Mouse (Mus musculus) intestine, embryonic 15.5 days (tissue): ENCODE measurements at regions not wholly inside any gene's neighbourhood (a gene's known extent, or its start where the extent isn't known, plus 50 kb on each side); places are given as distances from the start of the nearest gene placed in this dataset.
"Not testable (repeated sequence)": the region's sequence is repeated elsewhere in the genome, so short reads cannot be mapped to it uniquely, and the experiment has no call there.

Experiments used
- ATAC-seq: fragments of 200-750 bp; cut with Nextera tagmentation; 2 replicates; pipeline ENCODE4 v1.8.0; 2017; ENCODE audit warnings: moderate TSS enrichment, moderate library complexity
- H3K27ac ChIP-seq: fragments of 300-500 bp; sonication (generic); 2 replicates; pipeline ENCODE4 v1.5.1; 2015; ENCODE audit warnings: mild to moderate bottlenecking, inconsistent platforms
- H3K27me3 ChIP-seq: fragments of 300-500 bp; sonication (generic); replicated peaks from 2 replicates; pipeline ENCODE4 v1.6.1; 2015; ENCODE audit warnings: inconsistent platforms
- H3K36me3 ChIP-seq: fragments of 300-500 bp; sonication (generic); 2 replicates; pipeline ENCODE4 v1.6.1; 2015; ENCODE audit warnings: inconsistent platforms
- H3K4me1 ChIP-seq: fragments of 300-500 bp; sonication (generic); replicated peaks from 2 replicates; pipeline ENCODE4 v1.6.1; 2015; ENCODE audit warnings: inconsistent platforms
- H3K4me2 ChIP-seq: fragments of 300-500 bp; sonication (generic); replicated peaks from 2 replicates; pipeline ENCODE4 v1.6.1; 2015; ENCODE audit warnings: mild to moderate bottlenecking, inconsistent platforms
- H3K4me3 ChIP-seq: fragments of 300-500 bp; sonication (generic); replicated peaks from 2 replicates; pipeline ENCODE4 v1.5.1; 2015; ENCODE audit warnings: inconsistent platforms
- H3K9ac ChIP-seq: fragments of 300-500 bp; sonication (generic); 2 replicates; pipeline ENCODE4 v1.6.1; 2015; ENCODE audit warnings: inconsistent platforms
- H3K9me3 ChIP-seq: fragments of 300-500 bp; sonication (generic); 2 replicates; pipeline ENCODE4 v1.6.1; 2016; ENCODE audit warnings: inconsistent platforms
- WGBS: fragments of 180-500 bp; shearing (Covaris S2); methylation state at CpG from one replicate; pipeline ENCODE4 v1.1.7; 2015; 5-methylcytosine and 5-hydroxymethylcytosine counted together

DNA sequence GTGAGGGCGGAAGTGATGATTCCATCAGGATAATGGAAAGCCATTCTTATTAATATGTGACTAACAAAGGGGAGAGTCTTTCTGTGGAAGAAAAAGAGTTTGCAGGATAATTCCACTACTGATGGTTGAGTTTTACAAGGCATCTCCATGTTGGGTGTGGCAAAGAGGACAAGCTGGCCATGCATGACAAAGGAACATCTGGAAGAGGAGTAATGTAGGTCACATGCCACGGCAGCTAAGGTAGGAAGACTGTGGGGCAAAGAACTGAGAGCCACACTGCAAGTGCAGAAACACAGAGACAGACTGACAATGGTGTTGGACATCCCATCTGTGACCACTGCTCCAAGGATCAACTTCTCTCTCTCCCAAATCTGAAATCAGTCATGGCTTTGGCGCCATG lies 196.4 kb upstream of the Gdi2 start:
- no peaks in the 10 kb centered on the region for H3K36me3 ChIP-seq
- 73% methylated on average over 3 of the region's 3 CpGs for WGBS
- H3K4me3 ChIP-seq: no peak overlapping the region
- no peak overlapping the region for H3K9ac ChIP-seq
- no peak overlapping the region for H3K4me2 ChIP-seq
- H3K9me3 ChIP-seq: no peaks in the 10 kb centered on the region
- no peak overlapping the region for H3K27ac ChIP-seq
- H3K4me1 ChIP-seq: no peaks in the 10 kb centered on the region
- no peak for ATAC-seq
- H3K27me3 ChIP-seq: no peaks in the 10 kb centered on the region

DNA sequence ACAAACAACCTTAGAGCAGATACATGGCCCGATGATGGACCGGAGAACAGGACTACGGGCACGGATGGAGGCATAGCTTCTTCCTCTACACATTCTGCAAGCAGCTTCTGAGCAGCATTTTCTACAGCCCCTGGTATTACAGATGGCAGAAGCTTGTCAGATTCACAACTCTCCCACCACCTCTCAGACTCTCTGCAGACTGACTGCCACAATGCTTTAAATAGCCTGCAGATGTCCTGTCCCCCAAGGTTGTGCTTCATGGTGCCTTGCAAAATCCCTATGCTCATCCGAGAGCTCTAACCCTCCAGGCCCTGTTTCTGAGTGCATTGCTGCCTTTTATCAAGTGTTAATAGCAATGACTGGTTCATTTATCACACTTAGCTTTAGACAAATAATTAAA lies 194.3 kb upstream of the Gdi2 start:
- Histone ChIP-seq H3K4me2 (no peak overlapping the region), H3K9ac (no peak overlapping the region), H3K4me1 (no peaks in the 10 kb centered on the region), H3K27ac (no peak overlapping the region), H3K36me3 (no peaks in the 10 kb centered on the region), H3K9me3 (no peaks in the 10 kb centered on the region), H3K27me3 (no peaks in the 10 kb centered on the region), H3K4me3 (no peak overlapping the region)
- ATAC-seq: no peak
- WGBS: 89% methylated on average over 5 of the region's 5 CpGs

DNA sequence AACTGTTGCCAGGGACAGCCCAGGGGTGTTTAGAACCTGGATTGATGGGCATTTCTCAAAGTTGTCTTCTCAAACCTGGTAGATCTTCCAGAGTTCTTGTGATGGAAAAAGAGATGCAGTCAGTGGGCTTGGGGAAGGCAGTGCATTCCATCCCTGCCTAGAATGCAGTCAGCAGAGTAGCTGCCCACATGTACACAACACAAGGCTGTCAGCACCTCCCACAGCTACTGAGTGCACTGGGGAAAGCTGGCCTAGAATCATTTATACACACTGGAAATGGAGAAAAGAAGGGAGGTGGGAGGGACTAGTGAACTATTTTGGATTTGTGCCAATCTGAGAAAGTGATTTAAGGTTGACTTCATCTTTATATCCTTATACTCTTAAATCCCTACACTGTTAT lies 183.0 kb upstream of the Gdi2 start:
- not testable (repeated sequence) for ATAC-seq, H3K4me2 ChIP-seq, H3K9ac ChIP-seq, H3K9me3 ChIP-seq, H3K36me3 ChIP-seq, H3K4me3 ChIP-seq, H3K27ac ChIP-seq
- Histone ChIP-seq H3K27me3 (peaks cover 18% of the 10 kb centered on the region), H3K4me1 (peaks cover 16% of the 10 kb centered on the region)

DNA sequence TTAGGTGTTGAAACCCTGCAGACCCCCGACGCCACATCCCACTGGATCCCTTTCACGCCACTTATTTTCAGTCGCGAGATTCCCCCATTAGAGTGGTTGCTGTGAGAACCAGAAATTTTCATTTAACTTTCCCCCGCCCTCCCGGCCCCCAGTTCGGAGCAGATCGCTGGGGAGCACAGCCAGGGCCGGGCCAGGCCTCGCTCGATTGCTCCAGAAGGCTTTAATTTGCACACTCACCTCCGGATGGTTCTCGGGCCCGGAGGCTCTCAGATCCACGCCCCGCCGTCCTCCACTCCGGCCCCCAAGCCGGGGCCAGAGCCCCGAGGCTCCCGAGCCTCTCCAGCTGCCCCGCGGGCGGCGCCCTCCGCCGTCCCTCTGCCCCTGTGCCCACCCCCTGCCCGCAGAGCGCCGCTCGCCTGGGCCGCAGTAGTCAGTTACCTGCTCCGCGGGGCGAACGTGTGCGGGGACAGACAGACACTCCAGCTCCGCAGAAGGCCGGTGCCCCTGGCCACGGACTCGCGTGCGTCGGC lies 179.7 kb upstream of the Gdi2 start:
- no peak overlapping the region; the same call in 1 of the 2 replicates for H3K9ac ChIP-seq
- no peaks in the 10 kb centered on the region for H3K9me3 ChIP-seq
- 0 out of 2 replicates have a peak, but pooled peaks have one; percentile 18 for ATAC-seq
- no peak overlapping the region for H3K27ac ChIP-seq
- no peaks in the 10 kb centered on the region for H3K36me3 ChIP-seq
- peaks cover 25% of the 10 kb centered on the region for H3K27me3 ChIP-seq
- peak overlapping the region; percentile 55 for H3K4me3 ChIP-seq
- H3K4me1 ChIP-seq: peaks cover 16% of the 10 kb centered on the region
- H3K4me2 ChIP-seq: peak overlapping the region; percentile 99
- WGBS: 2% methylated on average over 45 of the region's 45 CpGs

DNA sequence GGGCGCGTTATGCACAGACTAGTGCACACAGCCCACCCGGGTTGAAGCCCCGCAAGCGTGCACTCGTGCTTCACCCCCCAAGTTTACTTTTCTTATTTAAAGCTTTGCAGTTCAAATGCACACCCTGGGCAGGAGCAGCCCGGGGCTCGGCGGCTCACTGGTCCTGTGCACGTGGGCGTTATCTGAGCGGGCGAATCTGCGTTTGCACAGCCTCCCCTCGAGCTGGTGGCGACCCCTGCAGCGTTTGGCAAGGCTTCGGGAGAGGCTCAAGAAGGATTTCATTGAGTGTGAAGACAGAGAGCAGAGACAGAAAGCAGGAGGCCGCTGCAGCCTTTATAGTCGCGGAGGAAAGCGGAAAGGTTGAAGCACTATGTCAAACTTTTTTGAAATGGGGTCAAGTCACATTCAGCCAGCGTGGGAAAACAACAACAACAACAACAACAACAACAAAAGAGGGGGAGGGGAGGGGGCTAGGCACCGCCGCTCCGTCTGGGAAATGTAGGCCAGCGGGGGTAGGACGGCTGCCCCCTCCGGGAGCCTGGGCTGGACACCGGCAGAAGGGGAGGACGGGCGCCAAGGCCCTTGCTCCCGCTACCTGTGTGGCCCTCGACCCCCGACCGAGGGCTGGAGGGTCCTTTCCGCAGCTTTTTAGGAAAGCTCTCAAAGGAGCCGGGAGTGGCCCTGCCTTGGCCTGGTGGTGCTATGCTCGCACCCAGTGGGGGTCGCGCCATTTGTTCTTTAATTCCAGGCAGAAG lies 178.7 kb upstream of the Gdi2 start:
- 1% methylated on average over 41 of the region's 41 CpGs for WGBS
- ATAC-seq: peak; percentile 39
- Histone ChIP-seq H3K4me2 (peak overlapping the region; percentile 99), H3K4me3 (peak overlapping the region; percentile 55), H3K36me3 (no peaks in the 10 kb centered on the region), H3K9ac (no peak overlapping the region), H3K9me3 (no peaks in the 10 kb centered on the region), H3K4me1 (peaks cover 16% of the 10 kb centered on the region), H3K27me3 (peaks cover 25% of the 10 kb centered on the region), H3K27ac (no peak overlapping the region)

DNA sequence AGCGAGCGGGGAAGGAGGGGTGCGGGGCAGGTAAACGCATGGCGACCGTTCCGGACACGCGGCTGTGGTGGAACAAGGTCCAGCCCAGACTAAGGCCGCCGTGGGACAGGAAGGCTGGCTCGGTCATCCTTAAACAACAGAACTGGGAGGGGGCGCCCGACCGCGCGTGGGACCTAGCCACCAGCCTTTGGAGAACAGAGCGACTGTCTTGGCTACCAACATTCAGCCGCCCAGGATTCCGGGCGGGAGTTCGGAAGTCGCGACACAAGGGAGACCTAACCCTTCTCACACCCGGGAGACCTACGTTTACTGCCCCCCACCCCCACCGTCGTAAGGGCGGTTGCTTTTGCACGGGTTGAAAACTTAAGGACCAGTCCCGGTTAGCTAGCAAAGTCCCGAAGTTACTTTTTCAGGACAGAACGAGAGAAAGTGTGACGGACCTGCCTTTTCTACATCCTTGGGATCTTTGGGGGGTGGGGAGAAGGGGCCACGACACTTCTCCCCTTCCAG lies 178.1 kb upstream of the Gdi2 start:
- peaks cover 25% of the 10 kb centered on the region for H3K27me3 ChIP-seq
- 1% methylated on average over 35 of the region's 35 CpGs for WGBS
- H3K4me3 ChIP-seq: peak overlapping the region; percentile 55
- peaks cover 16% of the 10 kb centered on the region for H3K4me1 ChIP-seq
- H3K9me3 ChIP-seq, H3K27ac ChIP-seq, H3K36me3 ChIP-seq, H3K9ac ChIP-seq: not testable (repeated sequence)
- H3K4me2 ChIP-seq: peak overlapping the region; percentile 99
- ATAC-seq: 0 out of 2 replicates have a peak, but pooled peaks have one; percentile 19

DNA sequence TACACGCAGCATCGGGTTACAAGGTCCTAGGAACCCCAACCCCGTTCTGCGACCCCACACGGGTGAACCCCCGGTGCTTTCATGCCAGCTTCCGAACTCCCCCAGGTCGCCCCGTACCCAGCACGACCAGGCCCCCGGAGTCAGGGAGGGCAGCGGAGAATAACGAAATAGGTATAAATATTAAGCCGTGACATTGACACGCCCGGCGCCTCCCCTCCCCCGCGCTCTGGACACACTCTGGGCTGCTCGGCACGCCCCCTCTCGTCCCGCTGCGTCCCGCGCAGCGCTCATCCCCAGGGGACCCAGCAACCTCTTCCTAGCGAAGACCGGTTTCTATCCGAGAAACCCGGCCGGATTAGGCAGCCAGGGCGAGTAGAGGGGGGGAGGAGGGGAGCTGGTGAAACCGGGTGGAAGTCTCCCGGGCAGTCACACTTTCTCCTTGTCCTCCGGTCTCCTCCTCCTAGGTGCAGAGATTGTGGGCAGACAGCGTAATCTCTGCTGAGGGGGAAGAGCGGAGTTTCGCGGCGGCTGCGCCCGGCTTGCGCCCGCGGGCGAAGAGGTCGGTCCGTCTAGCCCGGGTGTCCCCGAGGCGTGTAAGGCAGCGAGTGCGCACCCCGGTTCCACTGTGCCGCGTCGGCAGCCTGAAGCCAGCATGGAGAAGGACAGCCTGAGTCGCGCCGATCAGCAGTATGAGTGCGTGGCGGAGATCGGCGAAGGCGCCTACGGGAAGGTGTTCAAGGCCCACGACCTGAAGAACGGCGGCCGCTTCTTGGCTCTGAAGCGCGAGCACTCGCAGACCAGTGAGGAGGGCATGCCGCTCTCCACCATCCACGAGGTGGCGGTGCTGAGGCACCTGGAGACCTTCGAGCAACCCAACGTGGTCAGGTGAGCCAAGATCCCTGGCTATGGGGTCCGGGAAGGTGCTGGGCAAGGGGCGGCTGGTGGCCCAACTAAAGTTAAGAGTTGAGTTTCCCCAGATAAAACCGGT lies 177.1 kb upstream of the Gdi2 start:
- Histone ChIP-seq H3K9me3 (no peaks in the 10 kb centered on the region), H3K4me2 (peak overlapping the region; percentile 99), H3K9ac (peak overlapping the region; percentile 40), H3K4me1 (peaks cover 16% of the 10 kb centered on the region), H3K4me3 (peak overlapping the region; percentile 55), H3K27ac (no peak overlapping the region), H3K27me3 (peaks cover 25% of the 10 kb centered on the region), H3K36me3 (no peaks in the 10 kb centered on the region)
- peak; percentile 89 for ATAC-seq
- 1% methylated on average over 82 of the region's 82 CpGs for WGBS

DNA sequence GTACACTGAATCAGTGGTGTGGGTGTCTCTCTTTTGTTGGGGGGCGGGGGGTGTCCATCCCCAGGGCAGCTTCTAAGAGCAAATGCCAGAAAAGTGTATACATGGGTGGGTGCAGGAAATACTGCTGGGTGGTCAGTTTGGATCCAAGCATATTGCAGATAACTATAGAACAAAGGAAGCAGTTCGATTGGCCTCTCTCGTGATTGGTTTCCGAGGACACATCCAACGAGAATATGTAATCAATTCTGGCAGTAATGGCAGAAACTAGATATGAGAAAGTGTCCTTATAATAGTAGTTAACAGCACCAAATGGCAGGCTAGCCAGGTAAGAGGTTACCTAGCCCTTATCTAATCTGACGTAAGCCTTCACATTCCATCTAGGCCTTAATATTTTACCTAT lies 165.2 kb upstream of the Gdi2 start:
- 68% methylated on average over 6 of the region's 6 CpGs for WGBS
- no peaks in the 10 kb centered on the region for H3K4me1 ChIP-seq
- no peaks in the 10 kb centered on the region for H3K27me3 ChIP-seq
- no peaks in the 10 kb centered on the region for H3K9me3 ChIP-seq
- H3K36me3 ChIP-seq: no peaks in the 10 kb centered on the region
- H3K27ac ChIP-seq: no peak overlapping the region
- H3K9ac ChIP-seq: no peak overlapping the region
- no peak for ATAC-seq
- H3K4me3 ChIP-seq: no peak overlapping the region
- no peak overlapping the region for H3K4me2 ChIP-seq

DNA sequence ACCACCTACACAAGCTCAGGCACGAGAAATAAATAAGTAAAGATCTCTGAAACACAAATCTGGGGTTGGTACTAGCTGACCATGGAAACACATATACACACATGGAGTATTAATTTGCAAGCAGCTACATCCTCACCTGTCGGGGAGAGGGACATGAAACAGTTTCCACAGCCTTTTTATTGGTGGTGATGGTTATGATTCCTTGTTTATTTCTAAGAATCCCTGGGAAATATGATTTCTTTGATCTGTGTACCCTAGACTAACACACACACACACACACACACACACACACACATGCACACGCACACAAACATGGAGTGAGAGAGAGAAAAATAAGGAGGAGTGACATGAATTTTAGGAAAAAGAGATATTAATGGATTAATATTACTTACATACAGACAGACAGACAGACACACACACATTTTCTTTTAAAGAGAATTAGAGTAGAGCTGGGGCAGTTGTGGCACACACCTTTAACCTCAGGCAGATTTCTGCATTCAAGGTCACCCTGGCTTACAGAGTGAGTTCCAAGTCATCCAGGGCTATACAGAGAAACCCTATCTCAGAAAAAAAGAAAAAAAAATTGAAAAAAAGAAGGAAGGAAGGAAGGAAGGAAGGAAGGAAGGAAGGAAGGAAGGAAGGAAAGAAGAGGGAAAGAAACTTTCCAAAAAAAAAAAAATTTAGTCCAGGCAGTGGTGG lies 164.2 kb upstream of the Gdi2 start:
- not testable (repeated sequence) for H3K4me2 ChIP-seq, ATAC-seq, H3K4me3 ChIP-seq, H3K4me1 ChIP-seq, H3K36me3 ChIP-seq, H3K9ac ChIP-seq, H3K9me3 ChIP-seq, H3K27ac ChIP-seq, H3K27me3 ChIP-seq
- 38% methylated on average over 3 of the region's 3 CpGs for WGBS

DNA sequence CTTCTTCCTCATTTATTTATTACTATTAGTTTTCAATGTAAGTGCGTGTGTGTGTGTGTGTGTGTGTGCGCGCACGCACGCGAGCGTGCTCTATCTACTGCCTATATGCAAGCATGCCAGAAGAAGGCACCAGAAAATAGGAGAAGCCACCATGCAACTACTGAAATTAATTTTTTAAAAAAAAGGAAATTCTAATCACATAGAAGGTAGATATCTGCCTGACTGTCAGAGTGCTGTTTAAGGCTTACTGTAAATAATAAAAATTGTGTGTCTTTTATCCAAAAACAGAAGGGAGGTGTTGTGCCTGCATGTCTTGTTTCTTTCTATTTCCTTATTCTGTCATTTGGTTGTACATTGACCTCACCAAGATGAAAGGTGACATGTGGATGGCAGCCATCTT lies 163.1 kb upstream of the Gdi2 start:
- H3K4me1 ChIP-seq: no peaks in the 10 kb centered on the region
- H3K36me3 ChIP-seq: no peaks in the 10 kb centered on the region
- no peak overlapping the region for H3K4me3 ChIP-seq
- 94% methylated on average over 7 of the region's 7 CpGs for WGBS
- H3K9me3 ChIP-seq: no peaks in the 10 kb centered on the region
- no peaks in the 10 kb centered on the region for H3K27me3 ChIP-seq
- H3K9ac ChIP-seq: no peak overlapping the region
- no peak for ATAC-seq
- H3K27ac ChIP-seq: no peak overlapping the region
- no peak overlapping the region for H3K4me2 ChIP-seq

DNA sequence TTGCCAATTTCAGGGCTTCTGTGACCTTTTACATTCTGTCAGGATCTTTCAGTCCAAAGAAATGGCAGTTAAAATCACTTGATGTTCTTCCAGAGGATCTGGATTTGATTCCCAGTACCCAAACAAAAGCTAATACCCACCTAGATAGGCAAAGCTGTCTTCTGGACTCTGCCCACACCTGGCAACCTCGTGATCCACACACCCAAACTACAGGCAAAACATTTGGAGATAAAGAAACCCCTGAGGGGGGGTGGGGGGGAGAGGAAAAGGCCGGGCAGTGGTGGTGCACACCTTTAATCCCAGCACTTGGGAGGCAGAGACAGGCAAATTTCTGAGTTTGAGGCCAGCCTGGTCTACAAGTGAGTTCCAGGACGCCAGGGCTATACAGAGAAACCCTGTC lies 160.1 kb upstream of the Gdi2 start:
- H3K4me2 ChIP-seq, H3K27ac ChIP-seq, H3K36me3 ChIP-seq, H3K27me3 ChIP-seq, H3K9me3 ChIP-seq, H3K4me1 ChIP-seq, H3K9ac ChIP-seq, ATAC-seq, H3K4me3 ChIP-seq: not testable (repeated sequence)
- WGBS: 72% methylated on average over 3 of the region's 3 CpGs

DNA sequence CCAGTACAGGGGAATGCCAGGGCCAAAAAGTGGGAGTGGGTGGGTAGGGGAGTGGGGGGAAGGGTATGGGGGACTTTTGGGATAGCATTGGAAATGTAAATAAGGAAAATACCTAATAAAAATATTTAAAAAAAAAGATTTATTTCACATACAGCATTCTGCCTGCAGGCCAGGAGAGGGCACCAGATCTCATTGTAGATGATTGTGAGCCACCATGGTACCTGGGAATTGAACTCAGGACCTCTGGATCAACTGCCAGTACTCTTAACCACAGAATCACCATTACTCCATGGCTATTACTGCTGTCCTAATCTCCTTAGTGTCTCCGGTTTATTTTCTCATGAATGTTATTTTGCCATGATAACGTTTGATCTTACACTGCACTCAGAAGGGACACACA lies 132.1 kb upstream of the Gdi2 start:
- H3K4me3 ChIP-seq, H3K4me1 ChIP-seq, H3K36me3 ChIP-seq, H3K27me3 ChIP-seq, ATAC-seq, H3K27ac ChIP-seq, H3K4me2 ChIP-seq, H3K9ac ChIP-seq, H3K9me3 ChIP-seq: not testable (repeated sequence)
- 78% methylated on average over 2 of the region's 2 CpGs for WGBS
